Mouse (Mus musculus): ENCODE measurements around the gene BC048403.

The BC048403 gene

DNA sequence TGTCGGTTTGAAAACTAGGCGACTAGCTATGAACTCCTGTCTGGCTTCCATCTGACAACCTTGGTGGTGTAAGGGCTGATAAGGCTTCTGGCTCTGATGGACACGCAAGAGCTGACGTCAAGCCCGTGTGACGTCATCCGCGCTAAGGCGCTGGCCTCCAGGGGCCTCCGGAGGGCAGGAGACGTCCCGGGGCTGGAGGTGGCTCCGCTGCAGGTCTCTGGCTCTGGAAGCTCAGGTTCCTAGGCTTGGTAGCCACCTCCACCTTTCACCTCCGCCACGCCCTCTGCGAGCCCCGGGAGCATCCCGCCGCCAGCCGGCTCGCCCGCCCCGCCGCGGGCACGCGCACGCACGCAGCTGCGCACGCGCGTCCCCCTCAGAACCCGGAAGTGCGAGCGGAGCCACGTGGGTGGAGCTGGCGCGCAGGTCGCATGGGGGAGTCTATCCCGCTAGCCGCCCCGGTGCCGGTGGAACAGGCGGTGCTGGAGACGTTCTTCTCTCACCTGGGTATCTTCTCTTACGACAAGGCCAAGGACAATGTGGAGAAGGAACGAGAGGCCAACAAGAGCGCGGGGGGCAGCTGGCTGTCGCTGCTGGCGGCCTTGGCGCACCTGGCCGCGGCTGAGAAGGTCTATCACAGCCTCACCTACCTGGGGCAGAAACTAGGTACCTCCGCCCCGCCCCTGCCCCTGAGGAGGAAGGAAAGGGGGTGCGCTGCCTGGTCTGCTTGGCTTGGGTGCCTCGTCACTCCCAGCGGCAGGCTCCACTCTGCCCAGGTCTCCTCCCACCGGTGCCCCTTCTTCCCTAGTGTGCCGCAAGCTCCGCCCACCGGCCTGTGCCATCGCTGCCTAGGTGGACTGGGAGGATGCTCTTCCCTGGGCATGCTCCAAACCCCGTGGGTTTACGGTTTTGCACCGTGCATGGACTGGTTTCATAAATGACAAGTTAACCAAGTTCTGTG is at the start of gene BC048403:
TSS of gene BC048403 (plus strand) at position 390 of the 958 bp plus-strand sequence.
- in situ Hi-C loops (cut with MboI; ENCODE audit: low pct_unique_long_range_greater_than_20kb in 1 of 2, low sequenced_read_pairs in 2 of 2, unreplicated experiment in 1 of 2) = no loop called here

DNA sequence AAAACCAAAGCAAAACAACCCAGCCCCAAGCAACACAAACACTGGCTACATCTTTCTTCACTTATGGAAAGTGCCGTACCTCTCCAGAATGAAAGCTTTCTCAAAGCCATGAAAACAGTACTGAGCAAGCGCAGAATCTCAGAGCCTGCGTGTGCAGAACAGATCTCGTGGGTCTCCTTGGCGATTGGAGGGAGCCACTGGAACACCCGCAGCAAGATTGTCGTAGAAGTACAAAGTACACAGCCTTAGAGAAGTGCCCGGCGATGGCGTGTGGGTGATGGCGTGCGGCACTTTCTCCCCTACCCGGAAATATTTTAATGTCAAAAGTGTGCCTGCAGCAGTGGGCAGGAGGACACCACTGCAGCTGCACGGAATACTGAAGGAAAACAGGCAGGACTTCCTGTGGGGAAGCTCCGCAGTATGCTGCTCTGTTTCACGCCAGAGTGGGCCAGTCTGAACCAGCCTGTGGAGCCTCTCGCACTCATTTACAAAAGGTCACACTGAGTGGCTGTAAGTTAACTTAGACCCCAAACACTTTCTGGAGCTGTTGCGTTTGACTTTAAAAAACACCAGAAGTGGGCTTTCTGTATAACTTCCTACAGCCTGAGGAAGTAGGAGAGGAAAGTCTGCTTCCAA is 46.7 kb upstream of the BC048403 start:
- in situ Hi-C loops (cut with MboI; ENCODE audit: low pct_unique_long_range_greater_than_20kb in 1 of 2, low sequenced_read_pairs in 2 of 2, unreplicated experiment in 1 of 2) = loop anchor here (10.0 to 25.0 kb wide), 3 partner anchors 62 to 352 kb away; partner anchors contain the start of gene Srgap1 (in 2 of the 2)

DNA sequence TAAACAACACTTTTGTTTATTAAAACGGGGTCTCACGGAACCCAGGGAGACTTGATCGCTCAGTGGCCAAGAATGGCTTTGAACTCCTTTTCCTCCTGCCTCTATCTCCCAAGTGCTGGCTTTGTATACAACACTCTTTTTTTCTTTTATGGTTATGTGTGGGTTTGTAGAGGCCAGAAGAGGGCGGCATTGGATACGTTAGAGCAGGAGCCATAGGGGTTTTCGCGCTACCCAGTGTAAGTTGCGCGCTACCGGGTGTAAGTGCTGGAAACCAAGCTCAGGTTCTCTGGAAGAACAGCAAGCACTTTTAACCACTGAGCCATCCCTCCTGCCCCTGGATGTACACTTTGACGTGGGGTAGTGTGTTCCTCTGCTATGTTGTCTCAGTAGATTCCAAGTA is 45.2 kb upstream of the BC048403 start:
- in situ Hi-C loops (cut with MboI; ENCODE audit: low pct_unique_long_range_greater_than_20kb in 1 of 2, low sequenced_read_pairs in 2 of 2, unreplicated experiment in 1 of 2) = loop anchor here (10.0 to 25.0 kb wide), 3 partner anchors 60 to 350 kb away; partner anchors contain the start of gene Srgap1 (in 2 of the 2)

DNA sequence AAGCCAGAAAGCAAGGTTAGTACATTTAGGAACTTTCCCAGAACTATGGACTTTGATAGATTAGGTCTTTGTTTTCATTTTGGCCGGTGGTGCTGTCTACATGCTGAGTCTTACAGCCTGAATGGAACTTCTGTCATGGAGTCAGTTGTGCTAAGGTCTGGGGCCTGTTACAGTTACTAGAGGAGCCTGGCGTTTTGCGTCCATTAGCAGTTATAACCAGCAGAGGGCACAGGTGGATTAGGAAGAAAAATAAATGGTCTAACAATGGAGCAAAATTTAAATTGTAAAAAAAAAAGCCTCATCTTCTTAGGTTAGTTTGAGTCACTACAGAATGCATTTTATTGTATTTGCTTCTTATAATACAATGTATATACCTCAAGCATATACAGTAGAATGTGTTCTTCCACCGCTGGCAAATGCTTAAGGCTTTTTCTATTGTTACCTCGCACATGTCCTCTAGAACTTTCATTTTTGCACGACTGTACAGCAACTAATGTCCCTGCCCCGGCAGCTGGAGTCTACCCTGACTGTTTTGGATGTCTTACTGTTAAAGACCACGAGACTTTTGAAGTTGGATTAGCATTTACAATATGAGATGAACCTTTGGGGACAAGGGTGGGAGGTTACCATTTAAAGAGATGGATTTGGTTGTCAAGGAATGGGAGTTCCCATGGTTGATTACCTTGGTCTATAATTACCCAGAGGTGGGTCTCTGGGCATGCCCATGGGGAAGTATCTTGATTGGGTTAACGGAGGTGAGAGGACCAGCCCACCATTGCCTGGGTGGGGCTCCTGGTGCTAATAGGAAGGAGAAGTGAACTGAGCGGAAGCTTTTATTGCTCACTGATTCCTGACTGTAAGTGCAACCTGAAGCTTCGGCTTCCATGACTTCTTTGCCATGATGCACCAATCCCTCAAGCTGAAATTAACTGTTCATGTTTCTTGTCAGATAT is 38.2 kb upstream of the BC048403 start:
- in situ Hi-C loops (cut with MboI; ENCODE audit: low pct_unique_long_range_greater_than_20kb in 1 of 2, low sequenced_read_pairs in 2 of 2, unreplicated experiment in 1 of 2) = no loop called here

DNA sequence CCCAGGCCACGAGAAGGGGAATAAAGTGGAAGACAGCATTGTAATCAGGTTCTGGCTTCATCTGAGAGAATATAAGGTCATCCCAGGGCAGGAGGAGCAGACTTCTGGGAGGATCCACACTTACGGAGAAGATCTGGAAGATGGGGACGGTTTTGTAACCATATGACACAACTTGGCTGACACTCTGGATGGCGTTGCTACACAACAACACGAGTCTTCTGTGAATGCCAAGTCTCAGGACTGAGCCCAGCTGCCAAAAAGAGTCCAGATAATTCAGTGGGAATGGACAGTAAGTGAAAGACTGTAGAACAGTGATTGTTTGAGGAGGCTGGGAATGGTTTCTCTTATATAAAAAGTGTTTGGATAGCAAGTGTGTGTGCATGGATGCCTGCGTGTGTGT is 36.1 kb upstream of the BC048403 start:
- in situ Hi-C loops (cut with MboI; ENCODE audit: low pct_unique_long_range_greater_than_20kb in 1 of 2, low sequenced_read_pairs in 2 of 2, unreplicated experiment in 1 of 2) = no loop called here

DNA sequence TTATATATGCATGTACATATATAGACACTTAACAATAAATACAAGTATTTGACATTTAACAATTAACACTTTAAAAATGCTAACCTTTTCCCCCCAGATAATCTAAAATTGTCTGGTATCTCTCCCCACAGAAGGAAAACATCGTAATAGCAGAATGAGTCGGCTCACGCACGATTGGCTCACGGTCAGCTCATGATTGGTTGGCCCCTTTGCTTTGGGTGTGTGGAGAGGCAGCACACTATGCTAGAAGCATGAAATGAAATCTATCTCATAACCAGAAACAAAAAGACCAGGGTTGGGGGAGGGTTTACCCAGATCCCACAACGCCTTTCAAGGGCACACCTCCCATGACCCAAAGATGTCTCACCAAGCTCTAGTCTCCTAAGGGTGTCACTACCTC is 34.9 kb upstream of the BC048403 start:
- in situ Hi-C loops (cut with MboI; ENCODE audit: low pct_unique_long_range_greater_than_20kb in 1 of 2, low sequenced_read_pairs in 2 of 2, unreplicated experiment in 1 of 2) = no loop called here

DNA sequence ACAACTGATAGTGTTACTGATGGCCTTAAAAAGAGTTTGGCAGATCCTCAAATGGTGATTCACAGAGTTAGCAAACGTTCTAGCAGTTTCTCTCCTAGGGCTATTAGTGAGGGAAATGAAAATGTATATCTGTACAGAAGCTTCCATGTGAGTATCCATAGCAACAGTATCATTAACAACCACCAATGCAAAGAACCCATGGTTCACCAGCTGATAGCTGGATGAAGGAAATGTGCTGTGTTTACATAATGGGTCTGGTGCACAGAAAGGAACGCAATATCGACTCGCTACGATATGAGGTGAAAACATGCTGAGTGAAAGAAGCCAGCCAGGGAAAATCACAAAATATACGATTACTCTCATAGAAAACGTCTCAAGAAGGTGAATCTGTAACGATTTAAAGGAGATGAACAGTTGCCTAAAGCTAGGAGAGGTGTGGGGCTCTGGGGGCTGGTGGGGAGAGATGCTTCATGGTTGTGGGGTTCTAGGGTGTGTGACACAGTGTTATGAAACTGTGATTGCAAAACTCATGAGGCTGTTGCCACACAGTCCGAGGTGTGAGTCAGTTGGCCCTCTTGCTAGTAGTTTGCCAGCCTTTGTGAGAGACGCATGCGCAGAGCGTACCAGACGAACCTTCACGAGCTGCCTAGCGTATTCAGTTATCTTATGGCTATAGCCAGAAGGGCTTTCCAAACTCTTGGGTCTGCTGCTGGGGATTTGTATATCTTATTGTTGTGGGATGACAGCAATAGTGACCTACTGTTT is 34.2 kb upstream of the BC048403 start:
- in situ Hi-C loops (cut with MboI; ENCODE audit: low pct_unique_long_range_greater_than_20kb in 1 of 2, low sequenced_read_pairs in 2 of 2, unreplicated experiment in 1 of 2) = no loop called here

DNA sequence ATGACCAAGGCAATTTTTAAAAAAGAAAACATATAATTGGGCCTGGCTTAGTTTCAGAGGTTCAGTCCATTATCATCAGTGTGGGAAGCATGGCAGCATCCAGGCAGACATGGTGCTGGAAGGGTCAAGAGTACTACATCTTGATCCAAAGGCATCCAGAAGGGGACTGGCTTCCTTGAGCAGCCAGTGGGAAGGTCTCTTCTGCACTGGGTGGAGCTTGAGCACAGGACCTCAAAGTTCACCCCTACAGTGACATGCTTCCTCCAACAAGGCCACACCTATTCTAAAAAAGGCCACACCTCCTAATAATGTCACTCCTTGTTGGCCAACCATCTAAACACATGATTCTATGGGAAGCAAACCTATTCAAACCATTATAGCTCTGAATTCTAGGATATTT is 22.9 kb upstream of the BC048403 start:
- in situ Hi-C loops (cut with MboI; ENCODE audit: low pct_unique_long_range_greater_than_20kb in 1 of 2, low sequenced_read_pairs in 2 of 2, unreplicated experiment in 1 of 2) = no loop called here

DNA sequence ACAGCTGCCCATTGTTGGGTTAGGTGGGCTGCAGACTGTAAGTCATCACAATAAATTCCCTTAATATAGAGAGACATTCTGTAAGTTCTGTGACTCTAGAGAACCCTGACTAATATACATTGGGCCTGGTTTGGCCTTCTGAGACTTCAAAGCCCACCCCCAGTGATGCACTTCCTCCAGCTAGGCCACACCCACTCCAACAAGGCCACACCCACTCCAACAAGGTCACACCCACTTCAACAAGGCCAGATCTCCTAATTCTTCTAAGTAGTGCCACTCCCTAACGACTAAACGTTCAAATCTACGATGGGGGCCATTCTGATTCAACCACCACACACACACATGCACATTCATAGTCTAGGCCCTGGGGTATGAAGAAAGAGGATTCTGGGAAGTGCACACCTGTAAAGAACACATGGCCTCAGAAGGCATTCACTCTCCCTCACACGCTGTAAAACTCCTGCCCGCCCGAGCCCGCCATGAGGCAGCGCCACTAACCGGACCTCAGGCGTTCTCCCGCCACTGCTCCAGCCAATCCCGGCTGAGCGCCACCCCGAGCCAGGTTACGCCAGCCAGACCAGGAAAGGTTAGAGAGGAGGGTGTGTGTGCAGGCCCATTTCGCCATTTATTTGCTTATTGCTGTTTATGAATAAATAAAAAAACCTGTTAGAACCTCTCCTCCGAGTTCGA is 20.7 kb upstream of the BC048403 start:
- in situ Hi-C loops (cut with MboI; ENCODE audit: low pct_unique_long_range_greater_than_20kb in 1 of 2, low sequenced_read_pairs in 2 of 2, unreplicated experiment in 1 of 2) = no loop called here

DNA sequence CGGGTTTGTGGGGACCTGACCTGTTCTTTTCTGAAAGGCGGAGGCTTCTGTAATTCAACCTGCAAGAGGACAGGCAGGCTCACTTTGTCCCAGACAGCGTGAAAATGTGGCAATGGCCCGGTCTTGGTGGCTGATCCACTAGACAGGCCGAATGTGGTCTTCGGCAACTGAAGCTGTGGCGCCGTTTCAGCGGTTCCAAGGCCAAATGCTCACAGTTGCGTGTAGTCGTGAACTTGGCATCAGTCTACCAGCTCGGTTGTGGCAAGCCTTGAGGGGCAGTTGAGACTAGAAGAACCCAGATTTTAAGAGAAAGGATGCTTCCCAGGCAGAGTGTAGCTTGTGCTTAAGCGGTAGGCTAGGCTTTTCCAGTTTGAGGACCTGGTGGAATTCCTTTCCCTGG is 19.0 kb upstream of the BC048403 start:
- in situ Hi-C loops (cut with MboI; ENCODE audit: low pct_unique_long_range_greater_than_20kb in 1 of 2, low sequenced_read_pairs in 2 of 2, unreplicated experiment in 1 of 2) = no loop called here

DNA sequence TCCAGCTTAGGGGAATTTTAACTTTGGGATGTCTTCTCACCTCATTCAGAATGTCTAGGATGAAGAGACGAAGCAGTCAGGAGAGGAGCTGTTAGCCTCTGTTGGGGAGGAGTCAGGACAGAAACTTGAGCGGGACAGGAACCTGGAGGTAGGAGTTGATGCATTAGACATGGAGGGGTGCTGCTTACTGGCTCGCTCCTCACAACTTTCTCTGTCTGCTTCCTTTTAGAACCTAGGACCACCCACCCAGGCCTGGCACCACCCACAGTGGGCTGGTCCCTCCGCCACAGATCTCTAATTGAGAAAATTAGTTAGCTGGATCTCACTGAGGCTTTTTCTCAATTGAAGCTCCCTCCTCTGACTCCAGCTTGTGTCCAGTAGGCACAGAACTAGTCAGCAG is 13.2 kb upstream of the BC048403 start:
- in situ Hi-C loops (cut with MboI; ENCODE audit: low pct_unique_long_range_greater_than_20kb in 1 of 2, low sequenced_read_pairs in 2 of 2, unreplicated experiment in 1 of 2) = no loop called here

DNA sequence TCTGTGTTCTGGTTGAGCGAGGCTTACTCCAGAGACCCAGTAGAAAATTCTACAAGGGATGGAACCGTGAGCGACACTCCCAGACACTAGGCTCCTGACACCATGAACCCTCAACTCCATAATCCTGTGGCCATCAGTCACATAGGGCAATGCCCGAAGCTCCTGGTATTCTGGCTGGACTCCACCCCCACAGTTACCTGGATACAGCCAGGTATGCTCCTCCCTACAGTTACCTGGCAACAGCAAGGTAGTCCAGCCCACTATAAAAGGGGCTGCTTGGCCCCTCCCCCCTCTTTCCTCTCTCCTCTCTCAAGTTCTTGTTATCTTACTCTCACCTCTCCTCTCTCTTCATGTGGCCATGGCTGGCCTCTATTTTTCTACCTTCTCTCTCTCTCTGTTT is 12.6 kb upstream of the BC048403 start:
- in situ Hi-C loops (cut with MboI; ENCODE audit: low pct_unique_long_range_greater_than_20kb in 1 of 2, low sequenced_read_pairs in 2 of 2, unreplicated experiment in 1 of 2) = no loop called here

DNA sequence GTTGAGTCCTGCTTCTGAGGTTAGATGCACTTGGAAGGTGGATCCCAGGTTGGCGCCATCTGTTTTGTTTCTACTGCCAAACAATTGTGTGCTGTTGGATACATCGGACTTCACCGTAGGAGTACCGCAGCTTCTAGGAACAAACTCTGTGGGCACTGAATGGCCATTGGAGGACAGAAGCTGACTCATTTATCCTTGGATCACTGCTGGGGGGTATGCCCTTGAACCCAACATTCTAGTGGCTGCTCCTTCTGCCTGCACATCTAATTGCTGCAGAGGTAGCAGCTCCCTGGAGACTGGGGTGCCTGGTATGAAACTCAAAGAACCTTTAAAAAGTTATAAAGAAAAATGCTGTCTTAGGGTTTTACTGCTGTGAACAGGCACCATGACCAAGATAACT is 11.5 kb upstream of the BC048403 start:
- in situ Hi-C loops (cut with MboI; ENCODE audit: low pct_unique_long_range_greater_than_20kb in 1 of 2, low sequenced_read_pairs in 2 of 2, unreplicated experiment in 1 of 2) = no loop called here

DNA sequence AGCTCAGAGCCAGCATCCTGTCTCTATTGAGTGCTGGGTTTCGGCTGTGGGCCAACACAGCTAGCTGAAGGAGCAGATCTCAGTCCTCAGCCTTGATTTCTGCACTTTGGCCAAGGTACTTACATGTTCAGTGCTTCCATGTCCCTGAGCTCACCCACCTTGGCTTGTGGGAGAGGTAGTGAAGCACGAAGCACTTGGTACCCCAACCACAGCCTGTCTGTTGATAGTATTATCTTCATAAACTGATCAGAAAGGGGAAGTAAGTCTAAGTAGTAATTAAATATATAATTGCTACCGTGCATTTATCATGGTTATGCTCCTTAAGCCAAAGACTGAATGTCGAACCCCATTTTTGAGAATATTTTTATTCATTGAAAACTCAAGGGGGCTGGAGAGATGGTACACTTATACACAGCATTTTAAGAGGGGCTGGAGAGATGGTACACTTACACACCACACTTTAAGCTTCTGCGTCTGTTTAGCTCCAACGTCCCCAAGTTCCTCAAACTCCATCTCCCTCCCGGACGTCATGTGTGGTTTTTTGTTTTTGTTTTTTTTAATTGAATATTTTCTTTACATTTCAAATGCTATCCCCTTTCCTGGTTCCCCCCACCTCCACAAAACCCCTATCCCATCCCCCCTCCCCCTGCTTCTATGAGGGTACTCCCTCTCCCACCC is 8.6 kb upstream of the BC048403 start:
- in situ Hi-C loops (cut with MboI; ENCODE audit: low pct_unique_long_range_greater_than_20kb in 1 of 2, low sequenced_read_pairs in 2 of 2, unreplicated experiment in 1 of 2) = no loop called here

DNA sequence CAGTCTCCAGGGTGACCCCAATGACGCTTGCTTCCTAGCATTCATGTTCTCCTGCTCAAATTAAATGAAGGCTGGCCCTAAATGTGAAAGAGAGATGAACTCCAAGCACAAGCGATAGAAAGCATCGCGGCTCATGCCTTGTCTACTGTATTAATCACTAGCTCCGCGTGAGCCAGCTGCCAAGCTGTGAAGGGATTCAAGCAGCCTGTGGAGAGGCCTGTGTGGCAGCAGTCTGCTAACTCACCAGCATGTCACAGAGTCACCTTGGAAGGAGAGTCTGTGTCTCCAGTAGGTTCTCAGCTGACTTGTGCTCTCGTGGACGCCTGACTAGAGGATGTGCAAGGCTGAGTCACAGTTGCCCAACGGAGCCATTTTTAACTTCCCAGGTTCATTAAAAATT is 7.2 kb upstream of the BC048403 start:
- in situ Hi-C loops (cut with MboI; ENCODE audit: low pct_unique_long_range_greater_than_20kb in 1 of 2, low sequenced_read_pairs in 2 of 2, unreplicated experiment in 1 of 2) = no loop called here

DNA sequence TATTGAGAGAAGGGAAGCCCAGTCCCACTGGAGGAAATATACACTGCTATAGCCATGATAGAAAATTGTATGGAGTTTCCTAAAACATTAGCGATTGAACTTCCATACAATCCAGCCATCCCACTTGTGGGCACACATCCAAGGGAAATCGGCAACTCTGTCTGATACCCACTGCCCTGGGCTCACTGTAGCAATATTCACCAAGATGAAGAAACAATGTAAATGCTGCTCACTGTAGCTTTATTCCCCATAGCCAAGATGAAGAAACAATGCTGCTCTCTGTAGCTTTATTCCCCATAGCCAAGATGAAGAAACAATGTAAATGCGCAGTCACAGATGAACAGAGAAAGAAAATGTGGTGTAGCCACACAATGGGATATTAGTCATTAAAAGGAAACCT is 2.5 kb upstream of the BC048403 start:
- in situ Hi-C loops (cut with MboI; ENCODE audit: low pct_unique_long_range_greater_than_20kb in 1 of 2, low sequenced_read_pairs in 2 of 2, unreplicated experiment in 1 of 2) = no loop called here

DNA sequence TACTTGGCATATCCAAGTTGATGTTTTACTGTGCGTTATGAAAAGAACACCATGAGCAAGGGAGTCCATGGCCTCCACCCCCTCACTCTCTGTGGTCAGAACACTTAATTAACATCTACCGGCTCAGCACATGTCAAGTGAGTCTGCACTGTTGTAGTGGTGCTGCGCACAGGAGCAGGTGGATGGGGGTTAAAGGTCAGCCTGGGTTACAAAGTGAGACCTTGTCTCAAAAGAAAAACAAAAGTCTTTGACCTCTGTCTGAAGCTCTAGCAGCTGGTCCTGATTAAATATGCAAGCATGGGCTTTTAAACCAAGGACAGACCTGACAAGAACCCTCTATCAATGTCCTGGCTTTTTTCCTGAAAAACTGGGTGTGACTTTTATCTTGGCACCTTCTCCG is 2.6 kb downstream of the BC048403 start:
- in situ Hi-C loops (cut with MboI; ENCODE audit: low pct_unique_long_range_greater_than_20kb in 1 of 2, low sequenced_read_pairs in 2 of 2, unreplicated experiment in 1 of 2) = no loop called here
